Mouse (Mus musculus) adrenal gland, postnatal 14 days (tissue): Measurements from ENCODE around the gene Fam206a. TPM values are rescaled to one million over a fixed set of nuclear protein-coding genes. Genes with fewer than 3 reads are reported as not detected.

Experiments used
- DNase-seq: peaks from one replicate; pipeline ENCODE4 v3.0.0; 2021; ENCODE audit warnings: mixed read lengths
- total RNA-seq: library from RNA; stranded (reverse); gene quantifications from 2 replicates; pipeline ENCODE4 v1.2.3, GENCODE M21; 2021

Gene Fam206a
- total RNA-seq, 1 experiment from 2014 or later: 13.0 TPM

DNA sequence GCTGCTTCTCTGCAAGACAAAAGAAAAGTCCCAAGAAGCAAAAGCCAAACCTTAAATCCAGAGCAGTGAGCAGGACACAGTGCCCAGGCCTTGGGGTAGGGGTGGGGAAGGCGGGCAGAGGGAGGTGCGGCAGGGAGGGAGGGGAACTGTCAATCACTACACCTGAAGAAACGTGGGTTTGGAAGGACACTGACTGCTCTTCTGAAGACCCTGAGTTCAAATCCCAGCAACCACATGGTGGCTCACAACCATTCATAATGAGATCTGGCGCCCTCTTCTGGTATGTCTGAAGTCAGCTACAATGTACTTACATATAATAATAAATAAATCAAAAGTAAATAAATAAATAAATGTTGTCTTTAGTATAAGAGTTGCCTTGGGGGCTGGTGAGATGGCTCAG is 42.8 kb downstream of the Fam206a start:
- DNase-seq: no peak

DNA sequence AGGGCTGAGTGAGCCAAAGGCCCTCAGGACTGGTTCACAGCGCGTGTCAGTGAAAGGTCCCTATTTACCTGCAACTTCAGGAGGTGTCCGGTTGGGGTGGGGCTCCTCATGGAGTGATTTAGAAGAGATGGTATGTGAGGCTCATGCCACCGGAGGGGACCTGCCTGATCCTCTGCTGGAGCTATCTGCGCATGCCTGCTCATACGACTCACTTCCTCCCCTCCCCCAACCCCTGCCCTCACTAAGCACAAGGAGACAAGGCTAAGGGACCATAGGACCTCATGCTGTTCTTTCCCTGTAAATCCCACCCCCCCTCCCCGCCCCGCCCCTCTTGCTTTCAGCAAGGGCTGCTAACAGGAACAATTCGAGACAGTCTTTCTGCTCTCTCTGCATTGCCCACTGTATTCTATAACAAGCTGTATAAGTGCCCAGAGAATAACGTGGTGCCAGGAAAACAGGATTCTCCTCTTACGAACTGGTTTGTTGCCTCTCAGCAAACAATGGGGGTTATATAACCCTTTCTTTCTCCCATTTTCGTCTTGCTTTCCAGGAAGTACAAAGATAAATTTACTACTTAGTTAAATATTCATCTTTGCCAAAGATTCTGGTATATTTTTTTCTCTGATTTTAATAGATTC is 43.9 kb downstream of the Fam206a start:
- no peak for DNase-seq

DNA sequence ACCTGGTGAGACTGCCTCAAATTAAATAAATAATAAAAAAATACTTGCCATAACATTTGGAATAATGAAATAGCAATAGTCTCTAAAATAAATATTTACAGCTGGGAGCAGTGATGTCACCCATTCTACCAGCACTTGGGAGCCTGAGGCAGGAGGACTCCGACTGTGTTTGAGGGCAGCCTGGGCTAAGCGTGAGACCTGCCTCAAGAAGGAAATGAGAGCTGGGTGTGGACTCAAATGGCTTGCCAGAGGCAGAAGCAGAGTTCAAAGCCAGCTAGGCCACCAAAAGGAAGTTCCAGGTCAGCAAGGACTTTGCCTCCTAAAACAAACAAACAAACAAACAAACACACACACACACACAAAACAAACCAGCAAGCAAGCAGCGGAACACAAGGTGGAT is 45.3 kb downstream of the Fam206a start:
- DNase-seq: no peak

DNA sequence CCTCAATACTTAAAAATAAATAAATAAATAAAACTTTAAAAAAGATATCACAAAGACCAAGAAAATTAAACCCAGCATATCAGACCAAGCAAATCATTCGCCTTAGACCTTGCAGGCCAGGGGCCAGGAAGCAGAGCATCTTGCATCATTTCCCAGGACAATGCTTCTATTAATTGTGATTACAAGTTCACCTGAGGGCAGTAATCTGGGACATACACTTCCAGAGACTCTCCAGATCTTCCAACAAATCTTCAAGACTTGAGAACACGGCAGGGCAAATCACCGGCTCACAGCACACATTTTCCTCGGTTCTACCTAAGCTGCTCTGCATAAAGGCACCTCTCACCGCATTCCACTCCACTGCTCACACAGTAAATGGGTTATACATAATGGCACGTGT is 45.9 kb downstream of the Fam206a start:
- no peak for DNase-seq

DNA sequence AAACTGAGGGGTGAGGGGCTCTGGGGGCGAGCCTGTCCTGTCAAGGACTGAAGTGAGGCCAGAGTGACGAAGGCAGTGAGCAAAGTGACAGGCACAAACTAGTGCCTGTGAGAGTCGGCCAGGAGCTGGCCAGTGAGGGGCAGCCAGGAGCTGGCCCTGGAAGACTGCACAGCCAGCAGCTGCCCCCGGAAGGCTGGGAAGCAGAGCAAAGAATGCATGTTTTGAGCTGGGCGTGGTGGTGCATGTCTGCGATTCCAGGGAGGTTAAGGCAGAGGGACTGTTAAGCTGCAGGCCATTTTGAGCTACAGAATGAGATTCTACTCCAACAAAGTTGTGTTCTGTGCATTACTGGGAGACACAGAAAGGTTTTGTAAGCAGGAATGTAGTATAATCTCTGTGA is 48.6 kb downstream of the Fam206a start:
- DNase-seq: peak; percentile 17

DNA sequence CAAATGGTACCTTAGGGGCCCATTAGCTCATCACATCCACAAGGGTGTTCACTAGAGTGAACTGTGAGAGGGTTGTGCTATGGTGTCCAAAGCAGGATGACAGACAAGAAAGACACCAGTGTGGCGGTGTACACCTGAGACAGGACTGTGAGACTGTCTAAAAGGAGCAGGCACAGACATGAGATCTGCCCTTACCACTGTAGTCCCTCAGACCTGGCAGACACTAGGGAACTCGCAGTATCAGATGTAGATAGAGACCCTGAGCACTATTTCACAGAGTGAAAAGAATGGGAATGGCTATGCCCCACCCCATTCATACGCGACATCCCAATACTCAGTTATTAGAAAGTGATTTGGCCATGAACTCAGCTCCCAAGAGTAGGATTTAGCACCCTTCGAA is 53.8 kb downstream of the Fam206a start:
- DNase-seq: no peak

DNA sequence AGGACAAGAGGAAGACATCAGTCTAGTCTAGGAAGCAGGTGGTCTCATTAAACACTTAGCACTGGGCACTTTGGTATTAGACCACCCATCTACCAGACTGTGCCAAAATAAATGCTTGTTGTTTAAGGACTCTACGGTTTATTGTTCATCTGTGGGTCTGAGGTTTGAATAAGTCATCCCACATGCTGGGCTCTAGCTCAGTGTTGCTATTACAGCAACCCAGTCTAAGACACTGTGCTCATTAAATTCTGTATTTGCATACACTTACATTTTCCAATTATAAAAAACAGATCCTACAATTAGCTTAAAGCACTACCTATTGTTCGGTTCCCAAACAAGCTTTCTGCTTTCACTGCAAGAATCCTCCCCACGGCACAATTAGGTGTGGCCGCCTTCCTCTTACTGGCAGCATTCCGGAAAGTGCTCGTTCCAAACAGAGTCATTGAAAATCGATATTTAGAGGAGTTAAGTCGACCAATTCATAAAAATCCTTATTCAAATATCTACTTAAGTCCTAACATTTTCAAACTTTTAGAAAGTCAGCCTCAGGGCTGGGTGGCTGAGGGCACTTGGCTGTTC is 54.3 kb downstream of the Fam206a start:
- DNase-seq: no peak

DNA sequence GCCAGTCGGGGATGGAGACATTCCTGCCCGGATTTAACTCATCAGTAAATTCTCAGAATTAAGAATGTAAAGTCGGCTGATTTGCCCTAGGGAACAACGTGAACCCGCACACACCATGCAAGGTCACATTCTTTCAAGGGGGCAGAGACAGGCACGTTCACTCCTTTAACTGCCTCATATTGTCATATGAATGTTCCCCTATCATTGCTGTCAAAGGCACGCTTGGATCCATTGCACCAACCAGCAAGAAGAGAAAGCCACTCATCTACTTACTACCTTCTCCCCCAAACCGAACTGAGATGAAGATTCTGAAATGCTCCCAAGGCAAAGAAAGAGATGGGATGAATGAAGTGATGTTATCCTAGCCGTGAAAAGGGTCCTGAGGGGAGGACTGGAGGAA is 56.6 kb downstream of the Fam206a start:
- DNase-seq: no peak

Other genes starting within 250 kb of the Fam206a start
- not detected in 2 replicates for gene Gm26657, start 62.3 kb upstream of the Fam206a start, total RNA-seq
- gene Actl7b, start 60.9 kb upstream of the Fam206a start, total RNA-seq: not detected in 2 replicates
- not detected in 2 replicates for gene Actl7a, start 58.9 kb upstream of the Fam206a start, total RNA-seq
- 26.4 and 32.3 TPM in 2 replicates for gene Elp1, start within 50 bp of the Fam206a start, total RNA-seq
- 18.1 and 19.6 TPM in 2 replicates for gene Ctnnal1, start 62.8 kb downstream of the Fam206a start, total RNA-seq
- gene Tmem245, start 145.1 kb downstream of the Fam206a start, total RNA-seq: 36.5 and 37.0 TPM in 2 replicates
- 0.41 and 0.71 TPM in 2 replicates for gene Frrs1l, start 188.0 kb downstream of the Fam206a start, total RNA-seq